Mouse (Mus musculus) heart, adult 2 months (tissue): ENCODE data around the gene Enpp1. TPM values are rescaled to one million over a fixed set of nuclear protein-coding genes. Genes with fewer than 3 reads are reported as not detected.
A peak's percentile ranks its signal among the peaks of the same experiment; 100 is the strongest.

Source experiments
- DNase-seq, 2 experiments: peaks; one replicate each; pipeline ENCODE4 v3.0.0; 2021
- H3K27ac ChIP-seq: fragments of 200-600 bp; 2 replicates; pipeline ENCODE4 v1.8.1; 2022
- H3K27me3 ChIP-seq: fragments of 200-500 bp; 2 replicates; pipeline ENCODE4 v1.6.1; 2012; ENCODE audit warnings: mild to moderate bottlenecking, low read length, inconsistent platforms, mixed read lengths; ENCODE audit not compliant: control insufficient read depth, insufficient read depth
- H3K36me3 ChIP-seq: fragments of 200-500 bp; 2 replicates; pipeline ENCODE4 v1.6.1; 2012; ENCODE audit warnings: low read length, inconsistent platforms; ENCODE audit not compliant: control insufficient read depth, insufficient read depth
- H3K4me1 ChIP-seq: fragments of 200-500 bp; 2 replicates; pipeline ENCODE4 v1.6.1; 2011; ENCODE audit warnings: low read length; ENCODE audit not compliant: control insufficient read depth, insufficient read depth
- H3K4me3 ChIP-seq: fragments of 200-600 bp; 2 replicates; pipeline ENCODE4 v1.8.1; 2022
- H3K79me2 ChIP-seq: fragments of 200-500 bp; replicated peaks from 2 replicates; pipeline ENCODE4 v1.6.1; 2012; ENCODE audit warnings: mild to moderate bottlenecking, inconsistent platforms, low read length, moderate library complexity, mixed read lengths; ENCODE audit not compliant: control insufficient read depth, insufficient read depth
- H3K9ac ChIP-seq: fragments of 200-500 bp; 2 replicates; pipeline ENCODE4 v1.6.1; 2012; ENCODE audit warnings: low read depth, mild to moderate bottlenecking, control low read depth, inconsistent platforms, low read length, mixed read lengths
- CTCF ChIP-seq: fragments of 200-600 bp; IDR thresholded peaks from 2 replicates; pipeline ENCODE4 v1.8.1; 2022; ENCODE audit warnings: antibody characterized with exemption, mild to moderate bottlenecking, moderate library complexity
- EP300 ChIP-seq: fragments of 200-500 bp; IDR thresholded peaks from 2 replicates; pipeline ENCODE4 v1.6.1; 2011; ENCODE audit warnings: low read depth, low read length, control low read depth; ENCODE audit not compliant: insufficient read depth
- POLR2A ChIP-seq: fragments of 200-500 bp; IDR thresholded peaks from 2 replicates; pipeline ENCODE4 v1.6.1; 2011; ENCODE audit warnings: mild to moderate bottlenecking, low read depth, low read length, control low read depth; ENCODE audit not compliant: insufficient read depth
- WGBS: fragments of 180-500 bp; shearing (Covaris S2); methylation state at CpG from one replicate; pipeline ENCODE4 v1.1.7; 2018; 5-methylcytosine and 5-hydroxymethylcytosine counted together
- intact Hi-C: fragments of 180-260 bp; cut with DNase I; formaldehyde crosslinking; loops from one replicate; pipeline ENCODE4 v1.15.1; 2025
- polyA plus RNA-seq: library from polyadenylated mRNA; depleted of rRNA; stranded (reverse); fragments of >200 nt; gene quantifications from 2 replicates; pipeline ENCODE4 v1.2.3, GENCODE M21; 2012
- total RNA-seq, 2 experiments: library from RNA; stranded (reverse); gene quantifications; 2 replicates each; pipeline ENCODE4 v1.2.3; 2021

Enpp1 gene
- total and polyA plus RNA-seq, 3 experiments, result 2.1 to 6.5 (median 5.8) TPM

GRCm38 (mm10) chr10:24595250-24596002 is 116.5 kb downstream of the Enpp1 start, which contains the start of gene Ccn2:
Gene Ccn2 (plus strand): TSS chr10:24595442.
- Histone ChIP-seq H3K79me2 (no peaks in the 10 kb centered on the region), H3K27me3 (no peaks in the 10 kb centered on the region), H3K27ac (peak within 1 kb of the TSS; percentile 95), H3K4me3 (peak within 1 kb of the TSS; percentile 63), H3K36me3 (peaks cover 20% of the 10 kb centered on the region), H3K4me1 (peaks cover 12% of the 10 kb centered on the region), H3K9ac (peak within 1 kb of the TSS; percentile 85)
- WGBS, result under 1% methylated on average over 53 of the region's 53 CpGs
- DNase-seq, result peak; percentile 86 to 90
- TF ChIP-seq CTCF, result no peak; the same call in 1 of the 2 replicates
- TF ChIP-seq POLR2A, result peak; percentile 86
- peak; percentile 69; the same call in 1 of the 2 replicates for TF ChIP-seq EP300
- intact Hi-C loops, result loop anchor here (2.0 kb wide), 1 partner anchor 25 kb away; no protein-coding TSS in a partner anchor

GRCm38 (mm10) chr10:24593556-24593955 is 118.4 kb downstream of the Enpp1 start:
- H3K27ac ChIP-seq, result peak overlapping the region; percentile 56
- no peak for TF ChIP-seq POLR2A
- peak; percentile 92 for TF ChIP-seq EP300
- peaks cover 20% of the 10 kb centered on the region for H3K36me3 ChIP-seq
- intact Hi-C loops, result loop anchor here (2.0 to 5.0 kb wide), 2 partner anchors 111 to 183 kb away; no protein-coding TSS in a partner anchor
- no peak overlapping the region for H3K4me3 ChIP-seq
- peaks cover 12% of the 10 kb centered on the region for H3K4me1 ChIP-seq
- H3K27me3 ChIP-seq, result no peaks in the 10 kb centered on the region
- WGBS, result 63% methylated on average over 4 of the region's 4 CpGs
- no peaks in the 10 kb centered on the region for H3K79me2 ChIP-seq
- no peak overlapping the region for H3K9ac ChIP-seq
- peak; percentile 45 to 65 for DNase-seq

DNA sequence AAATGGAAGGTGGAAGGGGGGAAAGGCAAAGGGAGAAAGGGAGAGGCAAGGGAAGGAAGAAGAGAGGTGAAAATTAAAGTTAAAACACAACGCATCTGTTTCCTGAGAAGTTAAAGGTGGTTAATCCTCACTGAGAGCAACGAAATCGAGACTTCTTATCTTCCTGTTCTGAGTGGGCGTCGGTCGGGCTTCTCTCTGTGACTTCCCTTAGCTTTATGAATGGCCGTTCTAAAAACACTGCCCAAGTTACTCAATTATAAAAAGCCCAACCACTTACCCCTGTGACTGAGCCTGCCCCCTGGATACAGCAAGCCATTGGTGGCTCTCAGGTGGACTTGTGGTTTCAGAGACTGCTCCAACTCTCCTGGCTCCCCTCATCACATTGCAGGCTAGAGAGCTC is 119.0 kb downstream of the Enpp1 start:
- H3K9ac ChIP-seq, result no peak overlapping the region
- no peak for DNase-seq
- intact Hi-C loops, result loop anchor here (2.0 to 5.0 kb wide), 2 partner anchors 111 to 182 kb away; no protein-coding TSS in a partner anchor

GRCm38 (mm10) chr10:24592318-24592717 is 119.6 kb downstream of the Enpp1 start:
- Histone ChIP-seq H3K79me2 (no peaks in the 10 kb centered on the region), H3K27ac (no peak overlapping the region), H3K9ac (no peak overlapping the region), H3K27me3 (no peaks in the 10 kb centered on the region), H3K4me3 (no peak overlapping the region), H3K4me1 (peaks cover 12% of the 10 kb centered on the region), H3K36me3 (peaks cover 11% of the 10 kb centered on the region)
- TF ChIP-seq EP300 (no peak), POLR2A (no peak), CTCF (no peak)
- intact Hi-C loops, result loop anchor here (2.0 to 5.0 kb wide), 2 partner anchors 110 to 182 kb away; no protein-coding TSS in a partner anchor
- WGBS, result 47% methylated on average over 2 of the region's 2 CpGs
- DNase-seq, result no peak

More for the DNA sequence above, 119.0 kb downstream of the Enpp1 start:
- Histone ChIP-seq H3K27me3 (no peaks in the 10 kb centered on the region), H3K4me3 (no peak overlapping the region), H3K4me1 (peaks cover 12% of the 10 kb centered on the region), H3K79me2 (no peaks in the 10 kb centered on the region), H3K36me3 (peaks cover 17% of the 10 kb centered on the region), H3K27ac (peak overlapping the region; percentile 56)
- TF ChIP-seq EP300 (no peak), CTCF (no peak), POLR2A (no peak)
- WGBS, result 10% methylated on average over 7 of the region's 7 CpGs

DNA sequence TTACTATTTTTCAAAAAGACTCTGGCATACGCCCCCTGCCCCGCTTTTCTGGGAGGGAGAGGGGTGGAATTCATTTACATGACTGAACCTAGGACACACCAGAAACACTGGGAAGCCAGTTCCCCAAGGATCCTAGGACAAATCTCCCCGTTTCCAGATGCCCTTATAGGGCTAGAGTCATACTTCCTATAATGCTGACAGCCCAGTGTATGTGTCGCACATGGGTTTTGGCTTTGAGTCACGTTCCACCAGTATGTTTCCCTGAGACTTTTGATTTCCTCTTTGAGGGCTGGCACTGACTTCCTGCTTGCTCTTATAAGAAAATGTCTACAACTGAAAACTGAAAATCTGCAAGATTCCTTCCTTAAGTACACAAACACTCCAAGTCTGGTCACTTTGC is 120.2 kb downstream of the Enpp1 start:
- H3K27ac ChIP-seq, result peak overlapping the region; percentile 20
- TF ChIP-seq CTCF (no peak), POLR2A (no peak), EP300 (no peak)
- no peaks in the 10 kb centered on the region for H3K79me2 ChIP-seq
- no peak for DNase-seq
- H3K27me3 ChIP-seq, result no peaks in the 10 kb centered on the region
- peaks cover 8% of the 10 kb centered on the region for H3K36me3 ChIP-seq
- H3K9ac ChIP-seq, result no peak overlapping the region
- intact Hi-C loops, result loop anchor here (2.0 to 5.0 kb wide), 3 partner anchors 109 to 209 kb away; no protein-coding TSS in a partner anchor
- no peak overlapping the region for H3K4me3 ChIP-seq
- 43% methylated on average over 5 of the region's 5 CpGs for WGBS
- peaks cover 11% of the 10 kb centered on the region for H3K4me1 ChIP-seq

DNA sequence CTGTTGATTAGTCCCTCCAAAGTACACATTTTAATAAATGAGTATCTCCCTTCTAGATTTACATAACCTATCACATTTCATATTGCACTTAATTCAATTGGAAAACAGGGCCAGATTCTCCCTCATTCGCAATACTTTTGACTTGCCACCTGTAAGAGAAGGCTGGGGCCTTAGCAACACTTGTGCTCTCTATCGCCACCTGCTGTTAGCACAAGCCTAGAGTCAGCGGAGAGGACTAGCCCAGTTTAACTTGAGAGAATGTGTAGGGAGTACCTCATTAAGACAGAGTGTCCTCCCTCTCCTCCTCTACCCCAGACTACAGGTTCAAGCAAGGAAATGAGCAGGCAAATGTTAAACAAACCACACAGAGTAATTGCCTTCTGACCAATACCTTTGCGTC is 120.8 kb downstream of the Enpp1 start:
- Histone ChIP-seq H3K4me3 (no peak overlapping the region), H3K27ac (peak overlapping the region; percentile 20), H3K9ac (no peak overlapping the region), H3K36me3 (peaks cover 8% of the 10 kb centered on the region), H3K4me1 (peaks cover 6% of the 10 kb centered on the region), H3K27me3 (no peaks in the 10 kb centered on the region), H3K79me2 (no peaks in the 10 kb centered on the region)
- WGBS, result 28% methylated on average over 4 of the region's 4 CpGs
- intact Hi-C loops, result loop anchor here (2.0 to 5.0 kb wide), 2 partner anchors 109 to 208 kb away; no protein-coding TSS in a partner anchor
- peak; percentile 76 to 83 for DNase-seq
- TF ChIP-seq POLR2A (no peak), EP300 (peak; percentile 58; the same call in 1 of the 2 replicates), CTCF (0 out of 2 replicates have a peak, but pooled peaks have one; percentile 99)
